Mouse (Mus musculus) heart, postnatal 0 days (tissue): ENCODE measurements at regions not wholly inside any gene's neighbourhood (a gene's known extent, or its start where the extent isn't known, plus 50 kb on each side); places are given as distances from the start of the nearest gene placed in this dataset.

ENCODE experiments used
- ATAC-seq: fragments of 200-750 bp; cut with Nextera tagmentation; 2 replicates; pipeline ENCODE4 v1.8.0; 2017; ENCODE audit warnings: low read depth, moderate number of reproducible peaks, moderate library complexity; ENCODE audit not compliant: insufficient read depth
- DNase-seq: peaks from one replicate; pipeline ENCODE4 v3.0.0-alpha.2; 2016; ENCODE audit warnings: low spot score
- H3K27ac ChIP-seq: fragments of 300-500 bp; sonication (generic); 2 replicates; pipeline ENCODE4 v1.5.1; 2014; ENCODE audit warnings: low read depth, mild to moderate bottlenecking
- H3K27me3 ChIP-seq: fragments of 300-500 bp; sonication (generic); 2 replicates; pipeline ENCODE4 v1.6.1; 2014; ENCODE audit warnings: low read length, mixed read lengths; ENCODE audit not compliant: control insufficient read depth, insufficient read depth
- H3K36me3 ChIP-seq: fragments of 300-500 bp; sonication (generic); replicated peaks from 2 replicates; pipeline ENCODE4 v1.6.1; 2014; ENCODE audit warnings: low read length, mixed read lengths; ENCODE audit not compliant: control insufficient read depth, insufficient read depth
- H3K4me1 ChIP-seq: fragments of 300-500 bp; sonication (generic); 2 replicates; pipeline ENCODE4 v1.6.1; 2014; ENCODE audit warnings: antibody characterized with exemption; ENCODE audit not compliant: control insufficient read depth, insufficient read depth
- H3K4me2 ChIP-seq: fragments of 300-500 bp; sonication (generic); 2 replicates; pipeline ENCODE4 v1.6.1; 2014; ENCODE audit warnings: low read depth, mild to moderate bottlenecking, low read length, moderate library complexity
- H3K4me3 ChIP-seq: fragments of 300-500 bp; sonication (generic); 2 replicates; pipeline ENCODE4 v1.5.1; 2014; ENCODE audit warnings: low read depth, low read length
- H3K9ac ChIP-seq: fragments of 300-500 bp; sonication (generic); replicated peaks from 2 replicates; pipeline ENCODE4 v1.6.1; 2014; ENCODE audit warnings: low read depth, low read length, mixed read lengths
- H3K9me3 ChIP-seq: fragments of 300-500 bp; sonication (generic); replicated peaks from 2 replicates; pipeline ENCODE4 v1.6.1; 2016; ENCODE audit warnings: low read length; ENCODE audit not compliant: control insufficient read depth
- CTCF ChIP-seq: IDR thresholded peaks from 2 replicates; pipeline ENCODE4 v1.5.1; 2016; ENCODE audit warnings: antibody characterized with exemption, control low read depth, low read depth
- EP300 ChIP-seq: IDR thresholded peaks from 2 replicates; pipeline ENCODE4 v1.6.1; 2016; ENCODE audit warnings: antibody characterized with exemption, low read depth
- WGBS: fragments of 180-500 bp; shearing (Covaris S2); extraction: QIAGEN DNeasy Blood & Tissue Kit; methylation state at CpG from one replicate; pipeline ENCODE4 v1.1.7; 2014; 5-methylcytosine and 5-hydroxymethylcytosine counted together

DNA sequence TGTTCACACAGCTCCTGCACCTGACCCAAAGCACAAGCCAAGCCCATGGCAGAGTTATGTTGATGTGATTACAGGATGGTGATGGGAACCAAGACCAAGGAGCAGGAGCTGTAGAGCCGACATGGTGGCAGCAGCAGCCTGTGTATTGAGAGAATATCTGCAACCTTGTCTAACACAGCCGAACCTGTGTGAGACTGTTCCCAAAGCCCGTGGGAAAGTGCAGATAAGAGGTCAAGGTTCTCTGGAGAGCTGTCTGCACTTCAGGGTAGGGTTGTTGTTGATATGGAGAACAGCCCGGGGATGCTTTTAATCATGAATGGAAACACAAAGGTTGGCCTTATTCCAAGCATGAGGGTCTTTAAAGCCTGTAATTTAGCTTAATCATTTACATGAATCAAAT is 110.4 kb downstream of the Adra2a start:
- TF ChIP-seq CTCF = no peak
- TF ChIP-seq EP300 = no peak
- H3K4me1 ChIP-seq = no peaks in the 10 kb centered on the region
- DNase-seq (no peak), ATAC-seq (no peak)
- no peaks in the 10 kb centered on the region for H3K36me3 ChIP-seq
- H3K9ac ChIP-seq = no peak overlapping the region
- H3K27me3 ChIP-seq = no peaks in the 10 kb centered on the region
- H3K4me2 ChIP-seq = no peak overlapping the region
- no peak overlapping the region for H3K4me3 ChIP-seq
- no peak overlapping the region for H3K27ac ChIP-seq
- H3K9me3 ChIP-seq = no peaks in the 10 kb centered on the region
- WGBS = 12% methylated on average over 4 of the region's 4 CpGs

DNA sequence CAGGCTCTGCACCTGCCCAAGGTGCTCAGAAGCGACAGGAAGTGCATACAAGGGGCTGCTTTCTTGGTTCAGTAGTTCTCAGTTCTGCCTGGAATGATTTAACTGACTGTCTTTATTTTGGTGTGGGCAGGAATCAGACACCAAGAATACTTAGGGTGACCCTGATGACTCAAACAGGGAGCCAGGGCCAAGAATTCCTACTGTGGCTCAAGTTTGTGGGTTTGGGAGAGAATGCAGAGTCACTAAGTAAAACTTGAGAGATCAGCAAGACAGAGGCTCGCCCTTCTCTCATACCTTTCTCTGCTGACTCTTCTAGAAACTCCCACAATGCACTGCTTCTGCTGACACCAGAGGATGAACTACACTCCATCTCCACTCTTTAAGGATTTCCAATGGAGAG is 126.4 kb downstream of the Adra2a start:
- DNase-seq (no peak), ATAC-seq (no peak)
- Histone ChIP-seq H3K9ac (no peak overlapping the region), H3K4me3 (no peak overlapping the region), H3K4me1 (no peaks in the 10 kb centered on the region), H3K36me3 (no peaks in the 10 kb centered on the region), H3K9me3 (no peaks in the 10 kb centered on the region), H3K27ac (no peak overlapping the region), H3K27me3 (no peaks in the 10 kb centered on the region), H3K4me2 (no peak overlapping the region)
- TF ChIP-seq CTCF = no peak
- no peak for TF ChIP-seq EP300
- WGBS = 38% methylated on average over 2 of the region's 2 CpGs

DNA sequence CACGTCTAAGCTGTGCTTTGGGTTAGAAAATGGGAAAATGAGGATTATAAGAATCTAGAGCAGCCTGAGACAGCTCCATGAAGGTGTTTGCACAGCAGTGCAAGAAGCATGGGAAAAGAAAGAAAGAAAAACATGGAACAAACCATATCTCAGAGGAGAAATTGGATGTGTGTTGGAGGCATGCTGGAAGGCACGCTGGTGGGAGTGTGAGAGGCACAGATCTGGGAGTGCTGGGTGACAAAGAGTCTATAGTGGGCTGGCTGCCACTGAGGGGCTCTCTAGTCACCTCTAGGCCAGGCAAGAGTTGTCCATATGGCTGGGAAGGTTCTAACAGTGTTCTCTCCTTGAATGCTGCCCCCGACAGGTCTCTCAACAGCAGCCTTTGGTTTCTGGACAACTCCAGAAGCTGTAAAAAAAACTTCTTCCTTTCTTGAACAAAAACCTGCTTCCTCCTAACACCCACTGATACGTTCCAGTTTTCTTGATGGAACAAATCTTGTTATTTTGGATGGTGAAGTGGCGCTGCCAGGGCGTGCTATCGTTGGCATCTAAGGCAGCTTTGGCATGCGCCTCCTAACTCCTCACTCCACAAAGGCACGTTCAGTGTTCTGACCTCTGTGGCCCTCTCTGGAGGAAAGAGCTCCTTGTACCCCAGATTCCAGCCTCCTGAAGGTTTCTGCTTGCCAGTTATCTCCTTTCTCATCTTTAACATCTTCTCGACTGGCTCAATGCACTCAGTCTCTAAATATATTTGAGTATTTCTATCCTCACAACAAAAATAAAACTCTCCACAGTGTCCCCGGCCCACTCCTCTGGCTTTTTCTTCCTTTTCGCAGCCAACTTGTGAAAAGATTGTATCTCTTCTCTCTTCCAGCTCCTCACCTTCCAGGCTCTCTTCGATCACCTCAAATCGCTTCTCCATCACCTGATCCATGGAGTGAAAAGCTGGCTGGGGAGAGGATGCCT is 130.4 kb downstream of the Adra2a start:
- no peaks in the 10 kb centered on the region for H3K36me3 ChIP-seq
- H3K27me3 ChIP-seq = 0 out of 2 replicates have a peak, but pooled peaks cover 3% of the 10 kb centered on the region
- H3K27ac ChIP-seq = no peak overlapping the region
- TF ChIP-seq EP300 (no peak), CTCF (no peak)
- DNase-seq = no peak
- 73% methylated on average over 14 of the region's 14 CpGs for WGBS
- no peak overlapping the region for H3K4me3 ChIP-seq
- H3K9me3 ChIP-seq = no peaks in the 10 kb centered on the region
- no peak overlapping the region for H3K9ac ChIP-seq
- H3K4me1 ChIP-seq = no peaks in the 10 kb centered on the region
- ATAC-seq = no peak
- H3K4me2 ChIP-seq = no peak overlapping the region

DNA sequence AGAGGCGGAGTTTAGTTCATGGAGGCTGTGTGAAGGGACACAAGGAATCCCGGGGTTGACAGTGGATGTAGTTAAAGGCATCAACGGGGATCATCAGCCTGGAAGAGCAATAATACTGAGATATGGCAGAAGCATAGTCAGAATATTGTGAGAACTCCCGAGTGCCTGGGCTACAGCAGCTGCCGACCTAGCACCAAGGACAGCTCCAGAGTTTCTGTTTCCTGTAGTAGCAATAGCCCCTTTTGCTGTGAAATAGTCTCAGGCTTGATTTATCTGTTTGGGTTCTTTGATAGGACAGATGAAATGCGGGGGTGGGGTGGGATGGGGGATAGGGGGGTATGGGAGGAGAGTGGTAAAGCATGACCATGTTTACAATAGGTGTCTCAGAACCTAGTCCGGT is 131.8 kb downstream of the Adra2a start:
- Histone ChIP-seq H3K27ac (no peak overlapping the region), H3K4me3 (no peak overlapping the region), H3K9ac (no peak overlapping the region), H3K4me1 (no peaks in the 10 kb centered on the region), H3K36me3 (no peaks in the 10 kb centered on the region), H3K4me2 (no peak overlapping the region), H3K9me3 (no peaks in the 10 kb centered on the region), H3K27me3 (0 out of 2 replicates have a peak, but pooled peaks cover 3% of the 10 kb centered on the region)
- WGBS = 33% methylated on average over 7 of the region's 7 CpGs
- ATAC-seq (no peak), DNase-seq (no peak)
- TF ChIP-seq CTCF (no peak), EP300 (no peak)

DNA sequence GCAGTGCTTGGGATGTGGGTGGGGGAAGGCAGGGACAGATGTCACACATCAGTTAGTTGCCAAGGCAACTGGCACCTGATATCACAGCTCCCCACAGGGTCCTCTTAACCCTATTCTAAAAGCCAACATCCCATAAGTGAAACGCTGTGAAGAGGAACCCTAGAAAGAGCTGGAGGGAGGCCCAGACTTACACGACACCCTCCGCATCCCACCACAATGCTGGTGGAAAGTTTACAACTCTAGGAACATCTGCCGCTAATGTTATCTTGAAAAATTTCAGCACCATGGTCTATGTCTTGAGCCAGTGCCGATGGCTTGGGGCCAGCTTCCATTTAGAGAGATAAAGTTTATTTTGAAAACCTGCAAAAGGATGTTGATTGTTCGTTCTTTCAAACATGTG is 133.5 kb downstream of the Adra2a start:
- Histone ChIP-seq H3K4me3 (no peak overlapping the region), H3K9me3 (no peaks in the 10 kb centered on the region), H3K36me3 (no peaks in the 10 kb centered on the region), H3K27me3 (0 out of 2 replicates have a peak, but pooled peaks cover 3% of the 10 kb centered on the region), H3K4me1 (no peaks in the 10 kb centered on the region), H3K9ac (no peak overlapping the region), H3K4me2 (no peak overlapping the region), H3K27ac (no peak overlapping the region)
- TF ChIP-seq EP300 (no peak), CTCF (no peak)
- WGBS = 17% methylated on average over 6 of the region's 6 CpGs
- DNase-seq = no peak
- ATAC-seq = no peak

DNA sequence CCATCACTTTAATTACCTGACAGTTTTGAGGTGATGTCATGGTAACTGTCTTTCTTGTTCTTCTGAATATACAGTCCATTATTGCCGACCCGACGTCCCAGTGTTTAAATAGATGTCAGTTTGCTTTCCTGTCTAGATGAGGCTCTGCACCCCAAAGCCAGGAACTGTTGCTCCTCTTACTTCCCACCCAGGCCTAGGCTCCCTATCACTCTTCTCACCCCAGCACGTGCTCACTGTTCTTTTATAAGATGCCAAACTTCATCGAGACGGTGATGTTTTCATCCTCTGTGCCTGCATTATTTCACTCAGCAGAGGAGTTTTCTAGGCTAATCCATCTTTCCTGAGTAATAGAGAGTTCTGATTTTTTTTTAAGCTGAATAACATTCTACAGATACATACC is 156.5 kb downstream of the Adra2a start:
- Histone ChIP-seq H3K4me2 (no peak overlapping the region), H3K9me3 (no peaks in the 10 kb centered on the region), H3K36me3 (no peaks in the 10 kb centered on the region), H3K4me1 (no peaks in the 10 kb centered on the region), H3K9ac (no peak overlapping the region), H3K27me3 (no peaks in the 10 kb centered on the region), H3K27ac (no peak overlapping the region), H3K4me3 (no peak overlapping the region)
- DNase-seq (no peak), ATAC-seq (no peak)
- WGBS = 75% methylated on average over 6 of the region's 6 CpGs
- no peak for TF ChIP-seq CTCF
- no peak for TF ChIP-seq EP300
